Mouse (Mus musculus): ENCODE data around the gene Vmn1r227.

Gene Vmn1r227

GRCm38 (mm10) chr17:20729543-20729942 lies at the start of gene Vmn1r227:
Gene Vmn1r227 (plus strand): TSS chr17:20729843.
- DNase-seq (ENCODE audit: extremely low read depth, low read depth, low spot score): no peak

GRCm38 (mm10) chr17:20682543-20682942 lies 47.1 kb upstream of the Vmn1r227 start, which contains the start of gene Vmn1r226:
Gene Vmn1r226 (plus strand): TSS chr17:20682843.
- DNase-seq (ENCODE audit: extremely low read depth, low read depth, low spot score): no peak

DNA sequence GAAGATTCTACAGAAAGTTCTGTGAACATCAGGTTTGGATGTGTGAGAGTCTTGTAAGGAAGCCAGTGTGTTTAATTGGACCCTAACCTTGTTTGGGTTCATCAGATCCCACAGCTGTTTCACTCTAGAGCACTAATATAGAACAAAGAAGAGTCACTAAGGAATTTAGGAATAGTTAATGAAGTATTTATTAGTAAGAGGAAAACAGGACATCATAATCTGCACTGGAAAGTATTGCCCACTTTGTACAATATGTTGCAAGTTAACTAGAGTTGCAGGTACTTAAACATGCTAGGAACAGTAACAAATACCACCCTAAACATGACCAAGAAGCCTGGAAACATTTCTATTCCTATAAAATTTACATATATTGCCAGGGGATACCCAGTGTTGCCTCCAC lies 56.4 kb downstream of the Vmn1r227 start, which contains the start of gene Vmn1r228:
Gene Vmn1r228 (minus strand): TSS at position 101 of the 400 bp plus-strand sequence.
- DNase-seq (ENCODE audit: extremely low read depth, low read depth, low spot score): no peak

Measured in fat pad, adult 2 months (tissue).